Mouse (Mus musculus): ENCODE data around the gene Plekha5. TPM values are rescaled to one million over a fixed set of nuclear protein-coding genes. Genes with fewer than 3 reads are reported as not detected.

Gene Plekha5
- polyA plus RNA-seq, 1 experiment from 2014 or later: 35.5 TPM

- no peaks in the 10 kb centered on the region for H3K4me1 ChIP-seq (replicated peaks; ENCODE audit: control insufficient read depth, insufficient read depth, low read length)
- H3K36me3 ChIP-seq (ENCODE audit: control insufficient read depth, insufficient read depth, low read length): no peaks in the 10 kb centered on the region
- no peak overlapping the region for H3K4me2 ChIP-seq (ENCODE audit: low read depth, low read length)
- H3K9me3 ChIP-seq (ENCODE audit: control insufficient read depth, low read length): no peaks in the 10 kb centered on the region
- H3K4me3 ChIP-seq (ENCODE audit: low read length): no peak overlapping the region
- WGBS: 95% methylated on average over 8 of the region's 8 CpGs
- H3K27ac ChIP-seq (ENCODE audit: low read length): no peak overlapping the region
- no peaks in the 10 kb centered on the region for H3K27me3 ChIP-seq (ENCODE audit: control insufficient read depth, insufficient read depth, low read depth, low read length)
- H3K9ac ChIP-seq (ENCODE audit: low read length): no peak overlapping the region
- no peak for ATAC-seq (ENCODE audit: low read depth)
Measured at GRCm38 (mm10) chr6:140452736-140453135, 28.9 kb downstream of the Plekha5 start.

DNA sequence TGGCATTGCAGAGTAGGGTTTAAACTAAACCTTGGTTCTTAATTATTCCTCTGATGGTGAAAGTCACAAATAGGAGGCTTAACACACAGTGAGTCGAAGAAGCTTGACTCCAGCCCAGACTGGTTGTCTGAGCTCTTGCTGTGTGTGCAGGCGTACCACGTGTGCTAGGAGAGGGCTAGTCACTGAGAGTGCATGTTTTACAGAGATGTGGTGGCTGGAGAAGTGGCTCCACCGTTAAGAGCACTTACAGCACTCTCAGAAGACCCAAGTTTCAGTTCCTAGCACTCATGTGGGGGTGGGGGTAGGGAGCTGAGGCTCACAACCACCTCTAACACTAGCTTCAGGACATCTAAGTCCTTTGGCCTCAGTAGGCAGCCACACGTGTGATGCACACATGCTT is 29.6 kb downstream of the Plekha5 start:
- Histone ChIP-seq H3K9me3 (ENCODE audit: control insufficient read depth, low read length) (no peaks in the 10 kb centered on the region), H3K27me3 (ENCODE audit: control insufficient read depth, insufficient read depth, low read depth, low read length) (no peaks in the 10 kb centered on the region), H3K4me3 (ENCODE audit: low read length) (no peak overlapping the region), H3K27ac (ENCODE audit: low read length) (no peak overlapping the region), H3K36me3 (ENCODE audit: control insufficient read depth, insufficient read depth, low read length) (no peaks in the 10 kb centered on the region), H3K4me2 (ENCODE audit: low read depth, low read length) (no peak overlapping the region), H3K9ac (ENCODE audit: low read length) (no peak overlapping the region), H3K4me1 (replicated peaks; ENCODE audit: control insufficient read depth, insufficient read depth, low read length) (no peaks in the 10 kb centered on the region)
- ATAC-seq (ENCODE audit: low read depth): peak; percentile 76
- WGBS: 75% methylated on average over 5 of the region's 5 CpGs

DNA sequence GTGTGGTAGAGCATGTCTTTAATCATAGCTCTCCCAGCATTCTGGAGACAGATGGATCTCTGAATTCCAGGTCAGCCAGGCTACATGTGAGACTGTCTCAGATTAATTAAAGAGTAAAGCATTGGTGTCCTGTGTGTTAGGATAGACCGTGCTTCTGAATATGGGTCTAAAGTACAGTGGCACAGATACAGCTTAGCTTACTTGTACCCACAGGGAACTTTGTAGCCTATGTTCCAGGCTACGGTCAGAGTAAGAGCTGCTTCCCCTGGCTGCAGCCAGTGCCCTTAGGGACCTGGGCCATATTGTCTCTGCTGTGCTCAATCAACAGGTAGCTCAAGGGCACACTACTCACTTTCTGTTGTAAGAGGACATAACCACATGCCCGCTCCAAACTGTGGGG is 30.5 kb downstream of the Plekha5 start:
- 89% methylated on average over 3 of the region's 3 CpGs for WGBS
- Histone ChIP-seq H3K27ac (ENCODE audit: low read length) (no peak overlapping the region), H3K27me3 (ENCODE audit: control insufficient read depth, insufficient read depth, low read depth, low read length) (no peaks in the 10 kb centered on the region), H3K9ac (ENCODE audit: low read length) (no peak overlapping the region), H3K4me1 (replicated peaks; ENCODE audit: control insufficient read depth, insufficient read depth, low read length) (no peaks in the 10 kb centered on the region), H3K36me3 (ENCODE audit: control insufficient read depth, insufficient read depth, low read length) (no peaks in the 10 kb centered on the region), H3K4me3 (ENCODE audit: low read length) (no peak overlapping the region), H3K4me2 (ENCODE audit: low read depth, low read length) (no peak overlapping the region), H3K9me3 (ENCODE audit: control insufficient read depth, low read length) (no peaks in the 10 kb centered on the region)
- ATAC-seq (ENCODE audit: low read depth): no peak

- Histone ChIP-seq H3K36me3 (ENCODE audit: control insufficient read depth, insufficient read depth, low read length) (no peaks in the 10 kb centered on the region), H3K4me2 (ENCODE audit: low read depth, low read length) (no peak overlapping the region), H3K27me3 (ENCODE audit: control insufficient read depth, insufficient read depth, low read depth, low read length) (no peaks in the 10 kb centered on the region), H3K9me3 (ENCODE audit: control insufficient read depth, low read length) (no peaks in the 10 kb centered on the region), H3K27ac (ENCODE audit: low read length) (no peak overlapping the region), H3K4me1 (replicated peaks; ENCODE audit: control insufficient read depth, insufficient read depth, low read length) (no peaks in the 10 kb centered on the region), H3K4me3 (ENCODE audit: low read length) (no peak overlapping the region), H3K9ac (ENCODE audit: low read length) (no peak overlapping the region)
- ATAC-seq (ENCODE audit: low read depth): 0 out of 2 replicates have a peak, but pooled peaks have one; percentile 26
- WGBS: 31% methylated on average over 3 of the region's 3 CpGs
Measured at GRCm38 (mm10) chr6:140455851-140456250, 32.0 kb downstream of the Plekha5 start.

DNA sequence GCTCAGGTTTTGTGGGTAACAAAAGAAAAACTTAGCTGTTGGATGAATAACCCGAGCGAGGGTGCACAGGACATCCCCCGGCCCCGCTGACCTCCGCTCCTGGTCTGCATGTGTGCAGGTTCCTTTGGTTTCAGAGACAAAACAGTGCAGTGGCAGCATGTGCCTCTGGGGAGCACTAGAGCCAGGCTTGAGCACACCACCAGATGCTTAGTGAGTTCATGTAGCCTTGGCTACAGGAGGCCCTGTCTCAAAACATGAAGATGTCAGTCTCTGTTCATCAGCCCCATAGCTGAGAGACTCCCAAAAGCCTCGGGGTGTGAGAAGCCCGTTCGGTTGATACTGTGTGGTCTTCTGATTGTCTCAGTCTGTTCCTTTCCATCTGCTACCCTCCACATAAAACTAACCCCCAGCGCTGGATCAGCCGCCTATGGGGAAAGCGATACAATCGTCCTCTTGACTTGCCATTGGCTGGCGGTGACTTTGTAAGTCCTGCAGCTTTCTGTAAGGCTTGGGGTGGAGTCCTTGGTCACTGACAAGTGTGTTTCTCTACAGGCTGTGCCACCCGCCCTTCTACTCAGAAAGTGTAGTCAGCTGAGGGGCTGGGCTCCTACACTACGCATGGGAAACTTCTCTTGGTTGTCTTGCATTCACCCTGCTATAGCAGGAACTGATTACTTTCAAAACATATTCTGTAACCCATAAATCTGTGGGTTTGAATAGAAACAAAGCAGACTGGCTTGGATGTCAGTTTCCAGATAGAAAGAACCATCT is 32.7 kb downstream of the Plekha5 start:
- H3K4me1 ChIP-seq (replicated peaks; ENCODE audit: control insufficient read depth, insufficient read depth, low read length): no peaks in the 10 kb centered on the region
- no peaks in the 10 kb centered on the region for H3K9me3 ChIP-seq (ENCODE audit: control insufficient read depth, low read length)
- no peak overlapping the region for H3K4me2 ChIP-seq (ENCODE audit: low read depth, low read length)
- H3K9ac ChIP-seq (ENCODE audit: low read length): no peak overlapping the region
- no peaks in the 10 kb centered on the region for H3K36me3 ChIP-seq (ENCODE audit: control insufficient read depth, insufficient read depth, low read length)
- H3K27me3 ChIP-seq (ENCODE audit: control insufficient read depth, insufficient read depth, low read depth, low read length): no peaks in the 10 kb centered on the region
- no peak for ATAC-seq (ENCODE audit: low read depth)
- H3K4me3 ChIP-seq (ENCODE audit: low read length): no peak overlapping the region
- 82% methylated on average over 15 of the region's 15 CpGs for WGBS
- H3K27ac ChIP-seq (ENCODE audit: low read length): no peak overlapping the region

- Histone ChIP-seq H3K27ac (ENCODE audit: low read length) (no peak overlapping the region), H3K27me3 (ENCODE audit: control insufficient read depth, insufficient read depth, low read depth, low read length) (no peaks in the 10 kb centered on the region), H3K9ac (ENCODE audit: low read length) (no peak overlapping the region), H3K4me2 (ENCODE audit: low read depth, low read length) (no peak overlapping the region), H3K36me3 (ENCODE audit: control insufficient read depth, insufficient read depth, low read length) (no peaks in the 10 kb centered on the region), H3K4me1 (replicated peaks; ENCODE audit: control insufficient read depth, insufficient read depth, low read length) (no peaks in the 10 kb centered on the region), H3K9me3 (ENCODE audit: control insufficient read depth, low read length) (no peaks in the 10 kb centered on the region), H3K4me3 (ENCODE audit: low read length) (no peak overlapping the region)
- ATAC-seq (ENCODE audit: low read depth): no peak
- WGBS: 84% methylated on average over 7 of the region's 7 CpGs
Measured at GRCm38 (mm10) chr6:140460398-140460797, 36.5 kb downstream of the Plekha5 start.

DNA sequence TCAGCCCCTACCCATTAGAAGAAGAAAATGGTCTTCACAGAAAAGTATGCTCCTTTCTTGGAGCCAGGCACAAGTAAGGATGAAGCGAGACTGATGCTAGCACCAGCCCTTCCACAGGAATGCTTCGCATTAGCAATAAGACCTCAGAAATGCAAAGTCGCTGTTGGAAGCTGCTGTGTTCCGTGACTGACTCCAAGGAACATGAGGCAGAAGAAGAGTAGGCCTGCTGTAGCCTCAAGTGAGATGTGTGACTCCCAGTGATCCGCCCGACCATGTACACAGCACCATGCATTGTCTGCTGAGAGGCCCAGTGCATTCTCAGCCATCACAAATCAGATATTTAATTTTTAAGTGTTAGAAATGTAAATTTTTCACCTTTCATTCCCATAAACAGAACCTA is 41.0 kb downstream of the Plekha5 start:
- Histone ChIP-seq H3K36me3 (ENCODE audit: control insufficient read depth, insufficient read depth, low read length) (no peaks in the 10 kb centered on the region), H3K4me2 (ENCODE audit: low read depth, low read length) (no peak overlapping the region), H3K4me1 (replicated peaks; ENCODE audit: control insufficient read depth, insufficient read depth, low read length) (no peaks in the 10 kb centered on the region), H3K27ac (ENCODE audit: low read length) (no peak overlapping the region), H3K27me3 (ENCODE audit: control insufficient read depth, insufficient read depth, low read depth, low read length) (no peaks in the 10 kb centered on the region), H3K9me3 (ENCODE audit: control insufficient read depth, low read length) (no peaks in the 10 kb centered on the region), H3K4me3 (ENCODE audit: low read length) (no peak overlapping the region), H3K9ac (ENCODE audit: low read length) (no peak overlapping the region)
- WGBS: 89% methylated on average over 6 of the region's 6 CpGs
- no peak for ATAC-seq (ENCODE audit: low read depth)

DNA sequence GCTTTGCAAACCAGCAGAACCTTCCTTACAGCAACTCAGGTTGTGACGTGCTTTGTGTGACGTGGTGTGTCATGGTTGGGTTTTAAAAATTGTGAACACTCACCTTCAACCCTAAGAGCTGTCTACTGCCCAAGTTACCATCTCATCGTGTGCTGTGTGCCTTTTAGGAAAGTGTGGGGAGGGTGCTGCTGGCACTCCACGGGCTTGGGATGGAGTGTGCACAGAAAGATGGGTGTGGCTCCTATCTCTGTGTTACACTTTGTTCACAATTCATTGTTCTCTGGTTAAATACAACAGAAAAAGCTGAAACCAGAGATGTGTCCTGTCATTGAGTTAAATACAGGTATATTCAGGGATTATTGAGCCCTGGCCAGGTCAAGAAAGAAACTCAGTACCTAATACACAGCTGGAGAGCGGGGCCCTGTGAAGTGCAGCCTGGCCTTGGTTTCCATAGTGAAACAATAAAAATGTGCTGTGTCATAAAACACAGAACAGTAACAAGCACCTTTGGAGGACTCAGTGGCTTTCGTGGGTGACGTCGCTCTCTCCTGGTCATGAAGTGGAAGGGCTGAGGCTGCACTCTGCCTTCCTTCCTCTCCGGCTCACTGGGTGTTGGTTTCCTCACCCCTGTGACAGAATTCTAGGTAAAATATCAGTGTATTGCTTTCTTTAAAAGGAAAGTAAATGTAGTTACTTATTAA is 42.2 kb downstream of the Plekha5 start:
- H3K9me3 ChIP-seq (ENCODE audit: control insufficient read depth, low read length): no peaks in the 10 kb centered on the region
- no peaks in the 10 kb centered on the region for H3K27me3 ChIP-seq (ENCODE audit: control insufficient read depth, insufficient read depth, low read depth, low read length)
- H3K27ac ChIP-seq (ENCODE audit: low read length): no peak overlapping the region
- no peaks in the 10 kb centered on the region for H3K36me3 ChIP-seq (ENCODE audit: control insufficient read depth, insufficient read depth, low read length)
- no peak overlapping the region for H3K4me3 ChIP-seq (ENCODE audit: low read length)
- H3K4me2 ChIP-seq (ENCODE audit: low read depth, low read length): no peak overlapping the region
- H3K4me1 ChIP-seq (replicated peaks; ENCODE audit: control insufficient read depth, insufficient read depth, low read length): no peaks in the 10 kb centered on the region
- 71% methylated on average over 9 of the region's 9 CpGs for WGBS
- 0 out of 2 replicates have a peak, but pooled peaks have one; percentile 43 for ATAC-seq (ENCODE audit: low read depth)
- no peak overlapping the region for H3K9ac ChIP-seq (ENCODE audit: low read length)

DNA sequence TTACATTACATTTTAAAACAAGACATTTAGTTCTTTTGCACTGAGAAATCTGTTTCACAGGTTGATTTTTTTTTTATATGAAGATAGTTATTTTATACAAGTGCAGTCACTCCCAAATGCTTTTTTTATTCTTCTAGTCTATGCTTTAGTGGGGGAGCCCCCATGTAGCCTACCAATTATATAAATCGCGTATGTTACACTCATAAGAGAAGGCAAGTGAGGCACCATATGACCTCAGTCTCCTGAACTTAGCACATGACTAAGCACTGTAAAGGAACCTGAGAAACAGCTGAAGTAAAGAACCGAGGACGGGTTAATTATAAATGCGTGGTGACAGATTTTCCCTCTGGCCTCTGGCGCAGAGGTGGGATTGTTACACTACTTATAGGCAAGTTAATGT is 43.0 kb downstream of the Plekha5 start:
- Histone ChIP-seq H3K4me1 (replicated peaks; ENCODE audit: control insufficient read depth, insufficient read depth, low read length) (no peaks in the 10 kb centered on the region), H3K4me2 (ENCODE audit: low read depth, low read length) (no peak overlapping the region), H3K27me3 (ENCODE audit: control insufficient read depth, insufficient read depth, low read depth, low read length) (no peaks in the 10 kb centered on the region), H3K36me3 (ENCODE audit: control insufficient read depth, insufficient read depth, low read length) (no peaks in the 10 kb centered on the region), H3K4me3 (ENCODE audit: low read length) (no peak overlapping the region), H3K9me3 (ENCODE audit: control insufficient read depth, low read length) (no peaks in the 10 kb centered on the region), H3K27ac (ENCODE audit: low read length) (no peak overlapping the region), H3K9ac (ENCODE audit: low read length) (no peak overlapping the region)
- ATAC-seq (ENCODE audit: low read depth): no peak
- WGBS: 85% methylated on average over 6 of the region's 6 CpGs
